Mouse (Mus musculus) cerebellum, adult 11-12 months (tissue): Measurements from ENCODE around the gene Kirrel2.
"Not testable (repeated sequence)": the region's sequence is repeated elsewhere in the genome, so short reads cannot be mapped to it uniquely, and the experiment has no call there.

Source experiments
- DNase-seq: peaks from one replicate; pipeline ENCODE4 v3.0.0; 2022

Gene Kirrel2

GRCm38 (mm10) chr7:30457629-30458330 is at the start of gene Kirrel2, which contains the start of gene Nphs1:
Gene Kirrel2, minus strand, starts transcription at chr7:30457690.
Gene Nphs1, plus strand, starts transcription at chr7:30458315.
- peak; percentile 13 for DNase-seq

- not testable (repeated sequence) for DNase-seq
These were observed 43.7 kb upstream of the Kirrel2 start for GRCm38 (mm10) chr7:30501159-30501558.

- not testable (repeated sequence) for DNase-seq
These were observed 38.1 kb upstream of the Kirrel2 start for GRCm38 (mm10) chr7:30495506-30496042.

GRCm38 (mm10) chr7:30493401-30493931 is 36.0 kb upstream of the Kirrel2 start, which contains the start of gene Prodh2:
Gene Prodh2, plus strand, starts transcription at chr7:30493622.
- no peak for DNase-seq

GRCm38 (mm10) chr7:30492765-30493164 is 35.3 kb upstream of the Kirrel2 start:
- DNase-seq: peak; percentile 73

- no peak for DNase-seq
These were observed 33.4 kb upstream of the Kirrel2 start for GRCm38 (mm10) chr7:30490957-30491307.

- peak; percentile 24 for DNase-seq
These were observed 32.9 kb upstream of the Kirrel2 start for GRCm38 (mm10) chr7:30490251-30490956.

GRCm38 (mm10) chr7:30484250-30484649 is 26.8 kb upstream of the Kirrel2 start:
- no peak for DNase-seq

GRCm38 (mm10) chr7:30477415-30478381 is 20.2 kb upstream of the Kirrel2 start:
- DNase-seq: peak; percentile 31

GRCm38 (mm10) chr7:30476136-30476535 is 18.6 kb upstream of the Kirrel2 start:
- DNase-seq: not testable (repeated sequence)

GRCm38 (mm10) chr7:30474999-30475398 is 17.5 kb upstream of the Kirrel2 start:
- DNase-seq: no peak

GRCm38 (mm10) chr7:30472411-30472810 is 14.9 kb upstream of the Kirrel2 start:
- no peak for DNase-seq

GRCm38 (mm10) chr7:30464816-30465300 is 7.4 kb upstream of the Kirrel2 start:
- DNase-seq: no peak

- no peak for DNase-seq
These were observed 6.5 kb upstream of the Kirrel2 start for GRCm38 (mm10) chr7:30463996-30464395.

- DNase-seq: no peak
These were observed 6.1 kb upstream of the Kirrel2 start for GRCm38 (mm10) chr7:30463568-30463967.

- no peak for DNase-seq
These were observed 2.0 kb upstream of the Kirrel2 start for GRCm38 (mm10) chr7:30459484-30459883.

- peak; percentile 4 for DNase-seq
These were observed 420 bp downstream of the Kirrel2 start for GRCm38 (mm10) chr7:30456911-30457628.

- DNase-seq: no peak
These were observed 1.0 kb downstream of the Kirrel2 start for GRCm38 (mm10) chr7:30456487-30456886.

- DNase-seq: no peak
These were observed 3.2 kb downstream of the Kirrel2 start for GRCm38 (mm10) chr7:30454259-30454658.

GRCm38 (mm10) chr7:30453766-30454165 is 3.7 kb downstream of the Kirrel2 start:
- no peak for DNase-seq

- no peak for DNase-seq
These were observed 4.2 kb downstream of the Kirrel2 start for GRCm38 (mm10) chr7:30453327-30453726.

GRCm38 (mm10) chr7:30450241-30450640 is 7.2 kb downstream of the Kirrel2 start:
- no peak for DNase-seq
